In genomic region chr15:95186226-95186625, GRCm38 (mm10) we compare ENCODE assay signal across 16 mouse cellular contexts.
A peak's percentile ranks its signal among the peaks of the same experiment; 100 is the strongest.
DNase-seq lines count a peak whose midpoint lies in the region; ATAC-seq lines count a peak whose summit lies in the region.
"Had no signal": no experiment of that assay in that cellular context is flagged by ENCODE, and none has a peak within 500 bp of the region (broad histone marks: within the 10 kb centered on the region; RNA-seq: fewer than 3 reads in every experiment).

No protein-coding gene starts in this region.

- H3K4me1 ChIP-seq in forebrain, embryonic 15.5 days: peaks cover 16% of the 10 kb centered on the region
- H3K4me1 ChIP-seq: embryonic facial prominence, embryonic 12.5 days; limb, embryonic 10.5 days had no signal

- DNase-seq in cerebellum, adult 11-12 months: no peak
- peak; percentile 38 for DNase-seq in layer of hippocampus, adult 9-11 months
- DNase-seq in layer of hippocampus, postnatal 25 days (ENCODE audit: extremely low spot score in 1 of 2, low spot score in 1 of 2): no peak
- peak; percentile 39 for DNase-seq in right cerebral cortex, postnatal 14 days
- no peak for DNase-seq in liver
- no peak for DNase-seq in gastrocnemius, postnatal 10 days
- DNase-seq: adrenal gland, adult 8-10 months; kidney, postnatal 25 days; liver, postnatal 0 days; thymus, adult 18-20 months had no signal

- peak overlapping the region; percentile 51 for H3K27ac ChIP-seq in forebrain, embryonic 15.5 days (replicated peaks)
- H3K27ac ChIP-seq: embryonic facial prominence, embryonic 12.5 days; limb, embryonic 10.5 days had no signal

- no peak overlapping the region for H3K9ac ChIP-seq in forebrain, embryonic 15.5 days (replicated peaks)
- H3K9ac ChIP-seq: embryonic facial prominence, embryonic 12.5 days; liver, postnatal 0 days had no signal

- no peaks in the 10 kb centered on the region for H3K36me3 ChIP-seq in forebrain, embryonic 15.5 days
- H3K36me3 ChIP-seq: embryonic facial prominence, embryonic 12.5 days; limb, embryonic 10.5 days had no signal

- H3K9me3 ChIP-seq in forebrain, embryonic 15.5 days: no peaks in the 10 kb centered on the region
- H3K9me3 ChIP-seq: embryonic facial prominence, embryonic 12.5 days; limb, embryonic 10.5 days had no signal

- no peaks in the 10 kb centered on the region for H3K27me3 ChIP-seq in forebrain, embryonic 15.5 days
- H3K27me3 ChIP-seq: embryonic facial prominence, embryonic 12.5 days; Patski had no signal

- 0 out of 2 replicates have a peak overlapping the region, but pooled peaks have one; percentile 2 for H3K4me2 ChIP-seq in forebrain, embryonic 15.5 days (replicated peaks)
- H3K4me2 ChIP-seq: embryonic facial prominence, embryonic 12.5 days had no signal

- peak; percentile 49; the same call in 1 of the 2 replicates for ATAC-seq in cerebellum, adult (ENCODE audit: insufficient number of reproducible peaks, low FRiP score, low TSS enrichment)
- peak; percentile 89 for ATAC-seq in forebrain, embryonic 15.5 days (replicated peaks)
- ATAC-seq: inflammation-experienced regulatory T-cells, adult 6 months; liver, postnatal 0 days; Patski had no signal

- no peak overlapping the region for H3K4me3 ChIP-seq in forebrain, embryonic 15.5 days
- H3K4me3 ChIP-seq: embryonic facial prominence, embryonic 12.5 days; limb, embryonic 10.5 days had no signal

- WGBS in forebrain, embryonic 15.5 days: 33% methylated on average over 10 of the region's 10 CpGs

Comparison
In these comparisons a context has a peak if more than half of its experiments do, and no peak if none do; other contexts are left out.
1. DNase-seq: peak in layer of hippocampus, adult 9-11 months (single experiment) and right cerebral cortex, postnatal 14 days (single experiment); none in cerebellum, adult 11-12 months (single experiment), layer of hippocampus, postnatal 25 days (0 of 2), liver (single experiment) and gastrocnemius, postnatal 10 days (single experiment).